Mouse (Mus musculus) liver, embryonic 14.5 days (tissue): Measurements from ENCODE around the gene Abat. TPM values are rescaled to one million over a fixed set of nuclear protein-coding genes. Genes with fewer than 3 reads are reported as not detected.

Experiments
- ATAC-seq: fragments of 200-750 bp; cut with Nextera tagmentation; 2 replicates; pipeline ENCODE4 v1.8.0; 2017; ENCODE audit warnings: moderate number of reproducible peaks, mild to moderate bottlenecking, moderate library complexity; ENCODE audit not compliant: insufficient read depth
- DNase-seq, 3 experiments: peaks; one replicate each; pipeline ENCODE4 v3.0.0-alpha.2; 2012 to 2013; ENCODE audit warnings: low read depth in 3 of 3, low spot score in 3 of 3
- H3K27ac ChIP-seq: fragments of 300-500 bp; sonication (generic); 2 replicates; pipeline ENCODE4 v1.5.1; 2014; ENCODE audit warnings: moderate library complexity, mild to moderate bottlenecking, control low read depth, inconsistent platforms
- H3K27me3 ChIP-seq: fragments of 300-500 bp; sonication (generic); 2 replicates; pipeline ENCODE4 v1.6.1; 2014; ENCODE audit warnings: mild to moderate bottlenecking, low read length, moderate library complexity; ENCODE audit not compliant: control insufficient read depth, insufficient read depth
- H3K36me3 ChIP-seq: fragments of 300-500 bp; sonication (generic); replicated peaks from 2 replicates; pipeline ENCODE4 v1.6.1; 2014; ENCODE audit warnings: low read depth; ENCODE audit not compliant: control insufficient read depth, insufficient read depth
- H3K4me1 ChIP-seq, 2 experiments: fragments of 200-500 bp in 1 of 2; fragments of 300-500 bp in 1 of 2; sonication (generic) in 1 of 2; replicated peaks; 2 replicates each; pipeline ENCODE4 v1.6.1; 2012 to 2014; ENCODE audit warnings: antibody characterized with exemption in 1 of 2, inconsistent platforms in 1 of 2, low read length in 1 of 2; ENCODE audit not compliant: control insufficient read depth in 2 of 2, insufficient read depth in 2 of 2
- H3K4me2 ChIP-seq: fragments of 300-500 bp; sonication (generic); 2 replicates; pipeline ENCODE4 v1.6.1; 2014; ENCODE audit warnings: low read depth, mild to moderate bottlenecking, control low read depth, moderate library complexity
- H3K4me3 ChIP-seq, 2 experiments: fragments of 200-500 bp in 1 of 2; fragments of 300-500 bp in 1 of 2; sonication (generic) in 1 of 2; 2 replicates each; pipeline ENCODE4 v1.5.1; 2012 to 2014; ENCODE audit warnings: low read depth in 2 of 2, low read length in 2 of 2, mild to moderate bottlenecking in 2 of 2, control low read depth in 1 of 2, inconsistent platforms in 1 of 2, moderate library complexity in 1 of 2; ENCODE audit not compliant: insufficient read depth in 1 of 2
- H3K9ac ChIP-seq: fragments of 300-500 bp; sonication (generic); replicated peaks from 2 replicates; pipeline ENCODE4 v1.6.1; 2014; ENCODE audit warnings: mild to moderate bottlenecking, control low read depth, moderate library complexity
- H3K9me3 ChIP-seq: fragments of 300-500 bp; sonication (generic); 2 replicates; pipeline ENCODE4 v1.6.1; 2016; ENCODE audit warnings: low read length, mixed read lengths; ENCODE audit not compliant: control insufficient read depth
- CTCF ChIP-seq: IDR thresholded peaks from 2 replicates; pipeline ENCODE4 v1.5.1; 2016; ENCODE audit warnings: antibody characterized with exemption, low read depth, control low read depth
- EP300 ChIP-seq: IDR thresholded peaks from 2 replicates; pipeline ENCODE4 v1.6.1; 2016; ENCODE audit warnings: antibody characterized with exemption, low read depth
- WGBS: fragments of 180-500 bp; shearing (Covaris S2); extraction: QIAGEN DNeasy Blood & Tissue Kit; methylation state at CpG from one replicate; pipeline ENCODE4 v1.1.7; 2014; ENCODE audit not compliant: insufficient replicate concordance; 5-methylcytosine and 5-hydroxymethylcytosine counted together
- microRNA-seq: library from miRNA; unstranded; fragments of <30 nt; microRNA quantifications from one replicate; pipeline ENCODE4, GENCODE M21; 2016
- polyA plus RNA-seq, 2 experiments: library from polyadenylated mRNA; depleted of rRNA in 1 of 2; stranded (reverse) in 1 of 2; unstranded in 1 of 2; fragments of >200 nt; fragmentation: Nextera tagmentation in 1 of 2; extraction: Ambion mirVana in 1 of 2; gene quantifications; 2 replicates each; pipeline versions ENCODE4 v1.2.1 to v1.2.3; 2012 to 2014

Abat gene
- polyA plus RNA-seq, 2 experiments: 12.8 to 13.7 TPM

DNA sequence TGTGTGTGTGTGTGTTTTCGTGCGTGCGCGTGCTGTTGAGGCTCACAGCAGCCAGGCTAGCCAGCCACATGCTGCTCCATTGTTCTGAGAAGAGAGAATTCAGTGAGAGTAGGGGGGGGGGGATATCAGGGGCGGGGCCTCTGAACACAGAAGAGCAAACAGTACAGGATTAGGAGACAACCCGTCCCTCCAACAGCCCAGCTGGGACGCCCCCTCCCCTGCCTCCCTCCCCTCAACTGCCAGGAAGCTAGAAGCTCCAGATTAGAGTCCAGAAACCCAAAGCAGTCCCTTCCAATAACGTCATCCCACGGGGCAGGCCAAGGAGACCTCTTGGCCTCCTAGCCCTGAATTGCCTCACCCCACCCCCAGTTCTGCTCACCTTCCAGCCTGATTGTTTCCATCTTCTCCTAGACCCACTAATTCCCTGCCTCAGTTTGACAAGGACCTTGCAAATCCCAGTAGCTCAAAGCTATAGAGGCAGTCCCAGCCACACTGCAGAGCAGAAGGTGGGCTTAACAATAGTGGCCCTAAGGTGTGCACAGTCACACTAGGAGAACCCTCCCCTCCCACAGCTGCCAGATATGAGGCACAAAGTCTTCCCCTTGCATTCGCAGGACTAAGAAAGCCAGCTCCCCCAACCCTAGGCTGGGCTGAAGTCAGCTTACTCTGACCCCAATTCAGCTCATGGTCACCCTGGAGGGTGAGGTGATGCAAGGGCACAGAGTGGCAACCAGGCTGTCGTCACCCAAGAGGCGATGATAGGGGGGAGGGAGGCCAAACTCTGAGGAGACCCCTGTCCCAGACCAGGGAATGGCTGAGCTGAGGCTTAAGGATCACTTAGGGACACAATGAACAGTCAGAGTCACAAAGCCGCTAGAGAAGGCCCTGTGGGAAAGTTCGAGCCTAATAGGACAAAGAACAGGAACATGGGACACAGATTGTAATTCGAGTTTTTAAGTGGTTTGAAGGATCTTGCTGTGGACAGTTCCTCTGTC is 157.1 kb downstream of the Abat start:
- Histone ChIP-seq H3K4me2 (peak overlapping the region; percentile 95), H3K4me1 (peaks cover 45 to 64% of the 10 kb centered on the region in 2 experiments), H3K9me3 (no peaks in the 10 kb centered on the region), H3K4me3 (peak overlapping the region; percentile 72 to 80), H3K27ac (peak overlapping the region; percentile 84; the same call in 1 of the 2 replicates), H3K9ac (peak overlapping the region; percentile 85), H3K27me3 (no peaks in the 10 kb centered on the region), H3K36me3 (peaks cover 7% of the 10 kb centered on the region)
- no peak for ATAC-seq
- TF ChIP-seq CTCF (no peak), EP300 (no peak)
- no peak for DNase-seq
- WGBS: 30% methylated on average over 15 of the region's 15 CpGs

Small RNAs within 50 kb of the gene (microRNA-seq; reads per million reads assigned to microRNA genes)
- not detected for gene Gm22137

Other genes starting within 250 kb of the Abat start
- gene Tmem114, start 88.3 kb upstream of the Abat start, polyA plus RNA-seq (2012; rRNA removed): 0.02 TPM in 1 of 2 replicates, not detected in the other
- not detected in 2 replicates for gene Tmem114, start 88.3 kb upstream of the Abat start, polyA plus RNA-seq (2014; fragmentation: Nextera tagmentation; extraction: Ambion mirVana)
- gene Mettl22, start 42.6 kb upstream of the Abat start, polyA plus RNA-seq (2012; rRNA removed): 6.0 and 9.0 TPM in 2 replicates
- 8.6 and 9.4 TPM in 2 replicates for gene Mettl22, start 42.6 kb upstream of the Abat start, polyA plus RNA-seq (2014; fragmentation: Nextera tagmentation; extraction: Ambion mirVana)
- 22.1 and 23.0 TPM in 2 replicates for gene Pmm2, start 124.2 kb downstream of the Abat start, polyA plus RNA-seq (2012; rRNA removed)
- 25.4 and 25.5 TPM in 2 replicates for gene Pmm2, start 124.2 kb downstream of the Abat start, polyA plus RNA-seq (2014; fragmentation: Nextera tagmentation; extraction: Ambion mirVana)
- gene Tmem186, start 124.3 kb downstream of the Abat start, polyA plus RNA-seq (2012; rRNA removed): 6.2 and 7.9 TPM in 2 replicates
- gene Tmem186, start 124.3 kb downstream of the Abat start, polyA plus RNA-seq (2014; fragmentation: Nextera tagmentation; extraction: Ambion mirVana): 6.3 and 6.5 TPM in 2 replicates
- gene Carhsp1, start 158.7 kb downstream of the Abat start, polyA plus RNA-seq (2012; rRNA removed): 31.2 and 38.7 TPM in 2 replicates
- 30.8 and 31.3 TPM in 2 replicates for gene Carhsp1, start 158.7 kb downstream of the Abat start, polyA plus RNA-seq (2014; fragmentation: Nextera tagmentation; extraction: Ambion mirVana)
- 0.07 TPM in 1 of 2 replicates, not detected in the other for gene Gm5767, start 167.3 kb downstream of the Abat start, polyA plus RNA-seq (2012; rRNA removed)
- not detected in 2 replicates for gene Gm5767, start 167.3 kb downstream of the Abat start, polyA plus RNA-seq (2014; fragmentation: Nextera tagmentation; extraction: Ambion mirVana)